Mouse (Mus musculus) spleen, postnatal 0 days (tissue): ENCODE measurements around the gene Adtrp. TPM values are rescaled to one million over a fixed set of nuclear protein-coding genes. Genes with fewer than 3 reads are reported as not detected.

Experiments used
- polyA plus RNA-seq: library from polyadenylated mRNA; unstranded; fragments of >200 nt; fragmentation: Nextera tagmentation; extraction: Ambion mirVana; gene quantifications from 2 replicates; pipeline ENCODE4 v1.2.1, GENCODE M21; 2015

Gene Adtrp
- polyA plus RNA-seq: 1.1 and 1.8 TPM in 2 replicates

GRCm38 (mm10) chr13:41847516-41848126, at the start of gene Adtrp:
Adtrp (minus strand) TSS chr13:41847684.

Other genes starting within 250 kb of the Adtrp start
- 6.8 and 7.7 TPM in 2 replicates for gene Tmem170b, start 241.8 kb downstream of the Adtrp start, polyA plus RNA-seq
- 7.0 and 8.0 TPM in 2 replicates for gene Hivep1, start 204.3 kb upstream of the Adtrp start, polyA plus RNA-seq